Mouse (Mus musculus) E14TG2a.4 (cell line): ENCODE measurements around the gene Slc27a3.
"Not testable (repeated sequence)": the region's sequence is repeated elsewhere in the genome, so short reads cannot be mapped to it uniquely, and the experiment has no call there.

Source experiments
- H3K27me3 ChIP-seq: 2 replicates; pipeline ENCODE4 v1.6.1; 2014; ENCODE audit warnings: low read length, control low read depth; ENCODE audit not compliant: insufficient read depth
- H3K36me3 ChIP-seq: 2 replicates; pipeline ENCODE4 v1.6.1; 2014; ENCODE audit warnings: low read length, control low read depth; ENCODE audit not compliant: insufficient read depth
- H3K4me1 ChIP-seq: replicated peaks from 2 replicates; pipeline ENCODE4 v1.6.1; 2014; ENCODE audit warnings: low read depth, low read length, control low read depth
- H3K4me3 ChIP-seq: replicated peaks from 2 replicates; pipeline ENCODE4 v1.5.1; 2014; ENCODE audit warnings: mild to moderate bottlenecking, low read length
- H3K9me3 ChIP-seq: 2 replicates; pipeline ENCODE4 v1.6.1; 2014; ENCODE audit warnings: low read length, control low read depth
- CTCF ChIP-seq: conservative IDR thresholded peaks from 2 replicates; pipeline ENCODE4 v1.5.1; 2014; ENCODE audit warnings: low read length
- NANOG ChIP-seq: IDR thresholded peaks from 2 replicates; pipeline ENCODE4 v1.6.1; 2014; ENCODE audit warnings: borderline replicate concordance, low read length, mixed read lengths
- POU5F1 ChIP-seq: IDR thresholded peaks from 2 replicates; pipeline ENCODE4 v1.6.1; 2014; ENCODE audit warnings: low read length, borderline replicate concordance

Slc27a3 gene

DNA sequence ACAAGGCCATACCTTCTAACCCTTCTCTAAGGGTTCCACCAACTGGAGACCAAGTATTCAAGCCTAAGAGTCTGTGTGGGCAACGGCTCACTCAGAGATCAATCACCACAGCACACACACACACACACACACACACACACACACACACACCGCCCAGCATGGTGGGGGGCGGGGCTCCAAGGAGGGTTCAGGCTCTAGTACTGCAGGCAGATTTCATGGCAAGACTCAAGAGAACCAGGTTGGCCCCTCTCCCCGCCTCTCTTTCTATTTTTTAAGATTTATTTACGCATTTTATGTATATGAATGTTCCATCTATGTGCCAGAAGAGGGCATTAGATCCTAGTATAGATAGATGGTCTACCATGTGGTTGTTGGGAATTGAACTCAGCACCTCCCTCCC is 16.9 kb downstream of the Slc27a3 start:
- Histone ChIP-seq H3K27me3 (no peaks in the 10 kb centered on the region), H3K4me1 (peaks cover 30% of the 10 kb centered on the region), H3K4me3 (no peak overlapping the region), H3K36me3 (no peaks in the 10 kb centered on the region), H3K9me3 (no peaks in the 10 kb centered on the region)
- TF ChIP-seq POU5F1 (no peak), NANOG (no peak)

DNA sequence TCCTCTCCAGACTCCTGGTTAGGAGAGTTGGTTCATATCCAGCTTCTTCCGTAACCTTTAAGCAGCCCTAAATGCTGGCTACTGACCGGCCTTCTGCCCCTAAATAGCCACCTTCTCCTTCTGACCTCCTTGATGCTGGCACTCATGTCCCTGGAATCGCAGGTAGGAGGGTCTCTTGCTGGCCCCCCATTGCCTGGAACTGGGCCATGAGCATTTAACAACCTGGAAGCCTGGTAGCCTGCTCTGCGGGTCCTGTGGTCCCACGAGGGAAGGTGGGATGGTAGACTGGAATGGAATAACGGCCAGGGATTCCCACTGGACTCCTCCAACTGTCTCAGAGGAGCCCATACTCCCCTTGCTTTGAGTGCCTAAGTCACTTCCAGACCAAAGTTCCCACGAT is 17.9 kb downstream of the Slc27a3 start:
- no peaks in the 10 kb centered on the region for H3K36me3 ChIP-seq

DNA sequence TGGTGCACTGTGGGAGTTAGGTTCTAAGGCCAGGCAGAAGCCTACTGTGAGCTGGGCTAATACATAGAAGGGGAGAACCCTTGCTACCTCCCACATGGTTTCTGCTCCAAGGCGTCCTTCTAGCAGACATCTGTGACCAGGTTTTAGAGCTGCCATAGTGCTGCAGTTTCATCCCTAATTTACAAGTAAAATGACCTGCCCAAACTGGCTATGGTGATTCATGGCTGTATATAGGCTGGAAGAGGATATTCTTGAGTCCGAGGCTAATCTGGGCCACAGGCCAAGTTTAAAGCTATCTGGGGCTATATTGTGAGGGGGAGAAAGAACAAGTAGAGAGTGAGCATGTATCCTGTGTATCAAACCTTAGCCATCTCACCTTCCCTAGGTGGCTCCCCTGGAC is 20.7 kb downstream of the Slc27a3 start:
- Histone ChIP-seq H3K4me1 (peaks cover 20% of the 10 kb centered on the region), H3K27me3 (no peaks in the 10 kb centered on the region), H3K36me3 (no peaks in the 10 kb centered on the region), H3K4me3 (no peak overlapping the region), H3K9me3 (no peaks in the 10 kb centered on the region)
- TF ChIP-seq CTCF (no peak), NANOG (no peak), POU5F1 (no peak)

More for the DNA sequence above, 17.9 kb downstream of the Slc27a3 start:
- H3K4me3 ChIP-seq: no peak overlapping the region
- peaks cover 22% of the 10 kb centered on the region; the same call in 1 of the 2 replicates for H3K4me1 ChIP-seq
- TF ChIP-seq POU5F1 (no peak), NANOG (no peak), CTCF (no peak)
- no peaks in the 10 kb centered on the region for H3K27me3 ChIP-seq
- H3K9me3 ChIP-seq: no peaks in the 10 kb centered on the region

DNA sequence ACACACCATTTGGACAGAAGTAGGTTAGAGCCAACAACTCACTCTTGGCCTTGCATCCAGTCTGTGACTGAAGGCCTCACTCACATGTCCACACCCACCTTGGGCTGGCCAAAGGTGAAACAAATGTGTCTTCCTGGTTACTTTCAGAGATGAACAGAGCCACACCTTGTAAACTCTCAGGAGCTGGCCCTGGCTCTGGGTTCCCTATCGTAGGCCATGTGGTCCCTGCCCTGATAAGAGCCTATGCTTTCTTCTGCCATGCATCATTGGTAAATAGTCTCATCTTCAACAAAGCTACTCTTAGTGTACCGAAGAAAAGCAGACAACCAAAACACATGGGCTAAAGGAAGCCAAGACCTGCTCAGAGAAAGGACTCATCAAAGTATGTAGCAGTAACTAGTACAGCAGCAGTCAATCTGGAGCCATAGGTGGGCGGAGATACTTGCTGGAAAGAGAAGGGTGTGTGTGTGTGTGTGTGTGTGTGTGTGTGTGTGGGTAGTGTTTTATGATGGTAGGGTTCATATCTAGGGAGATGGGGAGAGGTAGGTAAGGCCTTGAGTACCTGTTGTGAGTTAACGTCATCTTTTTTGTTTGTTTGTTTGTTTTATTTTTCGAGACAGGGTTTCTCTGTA is 22.6 kb downstream of the Slc27a3 start:
- TF ChIP-seq CTCF: no peak
- TF ChIP-seq NANOG: no peak
- TF ChIP-seq POU5F1: no peak
- Histone ChIP-seq H3K9me3 (no peaks in the 10 kb centered on the region), H3K27me3 (no peaks in the 10 kb centered on the region), H3K4me3 (no peak overlapping the region), H3K36me3 (peaks cover 8% of the 10 kb centered on the region), H3K4me1 (peaks cover 32% of the 10 kb centered on the region)

DNA sequence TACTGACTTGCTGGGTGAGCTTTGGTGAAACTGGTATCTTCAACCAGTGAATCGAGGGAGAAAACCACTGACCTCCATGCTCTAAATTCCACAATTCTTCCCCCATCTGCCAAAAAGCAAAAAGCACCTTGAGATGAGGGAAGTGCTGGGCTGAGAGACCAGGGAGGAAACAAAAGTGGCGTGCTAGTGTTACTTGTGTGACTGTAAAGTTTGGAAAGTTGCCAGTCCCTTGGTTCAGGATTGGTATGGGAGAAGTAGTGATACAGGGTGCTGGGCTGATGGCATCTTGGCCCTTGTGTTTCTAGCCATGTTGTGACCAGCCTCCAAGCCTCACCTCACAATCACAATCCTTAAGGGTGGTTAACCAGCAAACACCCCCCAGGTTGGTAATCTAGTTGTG is 27.4 kb downstream of the Slc27a3 start:
- Histone ChIP-seq H3K9me3 (no peaks in the 10 kb centered on the region), H3K36me3 (peaks cover 55% of the 10 kb centered on the region), H3K27me3 (no peaks in the 10 kb centered on the region), H3K4me3 (no peak overlapping the region), H3K4me1 (peaks cover 23% of the 10 kb centered on the region)
- no peak for TF ChIP-seq CTCF

DNA sequence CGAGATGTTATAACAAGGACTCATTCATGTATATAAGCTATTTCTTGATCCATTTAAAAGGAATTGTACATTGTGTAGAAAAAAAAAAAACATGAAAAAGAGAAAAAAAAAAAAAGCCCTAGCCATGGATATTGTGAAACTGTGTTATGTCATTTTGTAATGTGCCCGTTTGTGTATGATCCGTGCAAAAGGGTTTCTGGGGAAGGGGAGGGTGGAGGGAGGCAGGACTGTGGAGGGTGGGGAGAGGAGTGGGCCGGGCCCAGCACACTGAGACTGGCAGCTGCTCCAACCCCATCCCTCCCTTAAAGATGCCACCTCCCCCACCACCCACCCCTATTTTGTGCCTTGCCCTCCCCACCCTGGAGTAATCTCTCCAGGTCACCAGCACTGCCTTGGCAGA is 28.3 kb downstream of the Slc27a3 start:
- H3K9me3 ChIP-seq: no peaks in the 10 kb centered on the region
- peaks cover 23% of the 10 kb centered on the region for H3K4me1 ChIP-seq
- no peak overlapping the region for H3K4me3 ChIP-seq
- peaks cover 64% of the 10 kb centered on the region for H3K36me3 ChIP-seq
- TF ChIP-seq CTCF (no peak), NANOG (no peak), POU5F1 (no peak)
- no peaks in the 10 kb centered on the region for H3K27me3 ChIP-seq

DNA sequence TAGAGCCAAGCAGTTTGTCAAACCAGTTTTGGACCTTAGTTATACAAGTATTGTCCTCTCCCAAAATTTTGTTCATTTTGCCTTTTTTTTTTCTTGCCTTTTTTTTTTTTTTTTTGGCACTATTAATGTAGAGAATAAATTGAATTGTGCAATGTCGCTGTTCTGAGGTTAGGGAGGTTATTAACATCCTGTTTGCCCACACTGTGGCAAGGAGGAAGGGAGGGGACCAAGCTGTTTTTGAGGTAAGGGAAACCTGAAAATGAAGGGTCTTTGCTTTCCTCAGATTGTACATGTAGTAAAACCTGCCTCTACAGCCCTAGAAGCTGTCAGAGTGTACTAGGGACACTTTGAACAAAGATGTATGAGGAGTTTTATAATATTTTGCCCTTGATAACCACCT is 30.5 kb downstream of the Slc27a3 start:
- Histone ChIP-seq H3K4me3 (no peak overlapping the region), H3K27me3 (no peaks in the 10 kb centered on the region), H3K36me3 (peaks cover 86% of the 10 kb centered on the region), H3K9me3 (no peaks in the 10 kb centered on the region), H3K4me1 (peaks cover 19% of the 10 kb centered on the region)
- TF ChIP-seq CTCF (no peak), NANOG (no peak), POU5F1 (no peak)

DNA sequence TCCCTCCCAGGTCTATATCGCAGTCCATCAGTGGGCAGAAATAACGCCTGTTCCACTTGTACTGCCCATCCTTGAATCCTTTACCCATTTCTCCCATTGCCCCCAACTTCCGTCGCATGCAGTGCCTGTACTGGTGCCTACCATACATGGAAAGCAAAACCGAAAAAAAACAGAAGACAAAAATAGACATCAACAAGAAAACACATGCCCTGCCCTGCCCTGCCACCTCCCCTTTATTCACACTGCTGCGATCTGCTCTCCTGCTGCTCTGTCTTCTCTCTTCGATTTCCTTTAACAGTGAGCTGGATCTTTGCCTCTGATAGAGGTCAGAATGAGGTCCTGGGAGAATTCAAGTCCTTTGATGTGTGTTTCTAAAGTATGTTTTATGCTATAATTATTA is 31.8 kb downstream of the Slc27a3 start:
- Histone ChIP-seq H3K4me3 (no peak overlapping the region), H3K9me3 (no peaks in the 10 kb centered on the region), H3K27me3 (no peaks in the 10 kb centered on the region), H3K4me1 (peaks cover 7% of the 10 kb centered on the region), H3K36me3 (peaks cover 95% of the 10 kb centered on the region)
- TF ChIP-seq POU5F1 (no peak), NANOG (no peak), CTCF (no peak)

DNA sequence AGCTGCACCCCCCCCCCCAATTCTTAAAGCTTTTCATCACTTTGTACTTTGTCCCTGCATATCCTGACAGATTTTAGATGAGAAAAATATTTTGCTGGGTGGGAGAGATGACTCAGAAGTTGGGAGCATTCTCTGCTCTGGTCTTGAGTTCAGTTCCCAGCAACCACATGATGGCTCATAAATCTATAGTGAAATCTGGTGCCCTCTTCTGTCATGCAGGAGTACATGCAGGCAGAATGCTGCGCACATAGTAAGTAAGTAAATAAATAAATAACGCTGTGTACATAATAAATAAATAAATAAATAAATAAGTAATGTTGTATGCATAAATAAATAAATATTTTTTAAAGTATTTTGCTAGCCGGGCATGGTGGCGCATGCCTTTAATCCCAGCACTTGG is 41.9 kb downstream of the Slc27a3 start:
- peak; percentile 31 for TF ChIP-seq CTCF
- no peak for TF ChIP-seq POU5F1
- no peaks in the 10 kb centered on the region for H3K9me3 ChIP-seq
- no peaks in the 10 kb centered on the region for H3K4me1 ChIP-seq
- H3K4me3 ChIP-seq: no peak overlapping the region
- peaks cover 79% of the 10 kb centered on the region for H3K36me3 ChIP-seq
- no peaks in the 10 kb centered on the region for H3K27me3 ChIP-seq

DNA sequence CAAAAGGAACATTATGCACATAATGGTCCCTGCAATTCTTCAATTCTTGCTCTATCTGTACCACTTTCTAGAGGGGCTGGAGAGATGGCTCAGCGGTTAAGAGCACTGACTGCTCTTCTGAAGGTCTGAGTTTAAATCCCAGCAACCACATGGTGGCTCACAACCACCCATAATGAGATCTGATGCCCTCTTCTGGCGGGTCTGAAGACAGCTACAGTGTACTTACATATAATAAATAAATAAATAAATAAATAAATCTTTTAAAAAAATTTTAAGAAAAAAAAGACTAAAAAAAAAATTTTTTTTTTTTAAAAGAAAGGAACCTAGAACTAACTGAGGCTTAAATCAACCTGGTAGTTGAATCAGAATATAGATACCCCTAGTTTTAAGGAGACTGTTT is 46.9 kb downstream of the Slc27a3 start:
- Histone ChIP-seq H3K36me3 (peaks cover 57% of the 10 kb centered on the region), H3K4me1 (peaks cover 39% of the 10 kb centered on the region)
- not testable (repeated sequence) for H3K4me3 ChIP-seq, H3K9me3 ChIP-seq, H3K27me3 ChIP-seq
